Mouse (Mus musculus) midbrain, embryonic 16.5 days (tissue): ENCODE data around the gene Tmem101. TPM values are rescaled to one million over a fixed set of nuclear protein-coding genes. Genes with fewer than 3 reads are reported as not detected.
A peak's percentile ranks its signal among the peaks of the same experiment; 100 is the strongest.
"Not testable (repeated sequence)": the region's sequence is repeated elsewhere in the genome, so short reads cannot be mapped to it uniquely, and the experiment has no call there.

Source experiments
- ATAC-seq: fragments of 200-750 bp; cut with Nextera tagmentation; 2 replicates; pipeline ENCODE4 v1.8.0; 2017; ENCODE audit warnings: moderate TSS enrichment
- H3K27ac ChIP-seq: fragments of 300-500 bp; sonication (generic); 2 replicates; pipeline ENCODE4 v1.5.1; 2014; ENCODE audit warnings: mild to moderate bottlenecking, low read length, mixed read lengths
- H3K27me3 ChIP-seq: fragments of 300-500 bp; sonication (generic); 2 replicates; pipeline ENCODE4 v1.6.1; 2014; ENCODE audit warnings: low read depth, low read length, mixed read lengths; ENCODE audit not compliant: control insufficient read depth, insufficient read depth
- H3K36me3 ChIP-seq: fragments of 300-500 bp; sonication (generic); 2 replicates; pipeline ENCODE4 v1.6.1; 2014; ENCODE audit warnings: mild to moderate bottlenecking, low read length, moderate library complexity, mixed read lengths; ENCODE audit not compliant: control insufficient read depth, insufficient read depth
- H3K4me1 ChIP-seq: fragments of 300-500 bp; sonication (generic); 2 replicates; pipeline ENCODE4 v1.6.1; 2014; ENCODE audit warnings: mild to moderate bottlenecking, low read length, mixed read lengths; ENCODE audit not compliant: control insufficient read depth, insufficient read depth
- H3K4me2 ChIP-seq: fragments of 300-500 bp; sonication (generic); 2 replicates; pipeline ENCODE4 v1.6.1; 2014; ENCODE audit warnings: mild to moderate bottlenecking, low read length, mixed read lengths
- H3K4me3 ChIP-seq: fragments of 300-500 bp; sonication (generic); 2 replicates; pipeline ENCODE4 v1.5.1; 2014; ENCODE audit warnings: low read depth, mild to moderate bottlenecking, low read length, moderate library complexity, mixed read lengths
- H3K9ac ChIP-seq: fragments of 300-500 bp; sonication (generic); 2 replicates; pipeline ENCODE4 v1.6.1; 2014; ENCODE audit warnings: low read depth, low read length, mixed read lengths
- H3K9me3 ChIP-seq: fragments of 300-500 bp; sonication (generic); replicated peaks from 2 replicates; pipeline ENCODE4 v1.6.1; 2014; ENCODE audit warnings: mild to moderate bottlenecking, low read length, mixed read lengths; ENCODE audit not compliant: control insufficient read depth, poor library complexity, severe bottlenecking
- WGBS: fragments of 180-500 bp; shearing (Covaris S2); extraction: QIAGEN DNeasy Blood & Tissue Kit; methylation state at CpG from one replicate; pipeline ENCODE4 v1.1.7; 2014; 5-methylcytosine and 5-hydroxymethylcytosine counted together
- polyA plus RNA-seq: library from polyadenylated mRNA; unstranded; fragments of >200 nt; fragmentation: Nextera tagmentation; extraction: Ambion mirVana; gene quantifications from 2 replicates; pipeline ENCODE4 v1.2.1, GENCODE M21; 2015

Gene Tmem101
- polyA plus RNA-seq, 1 experiment from 2014 or later: 46.5 TPM

DNA sequence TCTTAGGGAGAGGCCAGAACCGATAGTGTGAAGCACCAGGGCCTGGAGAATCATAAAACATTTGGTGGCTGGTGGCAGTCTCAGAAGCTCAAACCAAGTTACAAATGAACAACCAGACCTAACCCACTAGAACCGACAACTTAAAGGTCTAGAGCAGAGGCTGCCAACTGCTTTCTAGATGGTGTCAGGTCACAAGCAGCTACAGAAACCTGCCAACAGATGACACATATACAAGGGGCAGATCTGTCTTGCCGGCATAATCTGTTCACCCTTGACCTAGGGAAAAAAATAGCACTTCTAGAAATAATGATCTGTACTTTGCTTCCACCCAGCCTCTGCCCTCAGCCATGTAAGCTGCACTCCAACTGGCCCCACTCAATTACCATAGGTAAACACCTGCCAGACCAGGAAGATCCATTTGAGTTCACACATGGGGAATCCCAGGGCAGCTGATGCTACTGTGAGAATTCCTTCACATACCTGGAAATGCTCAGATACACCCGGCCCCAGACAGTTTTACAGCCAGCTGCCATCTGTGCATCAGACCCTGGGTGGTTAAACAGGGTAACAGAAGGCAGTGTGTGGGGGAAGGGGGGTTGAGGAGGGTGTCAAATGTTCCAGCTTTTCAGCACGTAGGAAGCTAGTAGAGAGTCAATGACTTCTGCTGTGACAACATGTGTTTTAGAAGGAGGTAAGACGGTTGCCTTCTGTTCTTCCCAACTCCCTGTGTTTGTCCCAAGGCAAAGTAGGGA is 9.9 kb upstream of the Tmem101 start:
- Histone ChIP-seq H3K9ac (no peak overlapping the region), H3K36me3 (peaks cover 30% of the 10 kb centered on the region), H3K4me1 (no peaks in the 10 kb centered on the region), H3K9me3 (no peaks in the 10 kb centered on the region), H3K27me3 (no peaks in the 10 kb centered on the region), H3K4me2 (no peak overlapping the region), H3K4me3 (no peak overlapping the region), H3K27ac (no peak overlapping the region)
- WGBS: 83% methylated on average over 6 of the region's 6 CpGs
- ATAC-seq: no peak

DNA sequence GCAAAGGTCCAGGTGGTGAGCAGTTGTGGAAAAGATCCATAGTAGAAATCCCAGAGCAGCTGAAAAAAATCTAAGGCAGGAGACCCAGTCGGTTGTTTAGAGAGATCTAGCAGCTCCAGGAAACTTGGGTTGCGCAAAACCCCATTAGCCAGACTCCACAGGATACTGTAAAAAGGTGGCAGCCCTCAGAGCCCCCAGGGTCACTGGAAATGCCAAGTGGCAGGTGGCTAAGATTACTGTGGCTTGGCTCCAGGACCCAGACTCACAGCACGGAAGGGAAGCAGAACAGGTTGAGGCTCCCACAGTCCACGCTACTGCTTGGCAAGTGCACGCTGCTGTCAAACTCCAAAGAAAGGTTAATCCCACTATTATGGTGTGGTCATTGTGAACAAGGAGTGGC is 3.6 kb upstream of the Tmem101 start:
- ATAC-seq: no peak
- Histone ChIP-seq H3K4me1 (peaks cover 9% of the 10 kb centered on the region), H3K27ac (no peak overlapping the region), H3K9ac (no peak overlapping the region), H3K27me3 (no peaks in the 10 kb centered on the region), H3K36me3 (peaks cover 17% of the 10 kb centered on the region), H3K4me2 (no peak overlapping the region), H3K9me3 (no peaks in the 10 kb centered on the region), H3K4me3 (no peak overlapping the region)
- WGBS: 70% methylated on average over 5 of the region's 5 CpGs

DNA sequence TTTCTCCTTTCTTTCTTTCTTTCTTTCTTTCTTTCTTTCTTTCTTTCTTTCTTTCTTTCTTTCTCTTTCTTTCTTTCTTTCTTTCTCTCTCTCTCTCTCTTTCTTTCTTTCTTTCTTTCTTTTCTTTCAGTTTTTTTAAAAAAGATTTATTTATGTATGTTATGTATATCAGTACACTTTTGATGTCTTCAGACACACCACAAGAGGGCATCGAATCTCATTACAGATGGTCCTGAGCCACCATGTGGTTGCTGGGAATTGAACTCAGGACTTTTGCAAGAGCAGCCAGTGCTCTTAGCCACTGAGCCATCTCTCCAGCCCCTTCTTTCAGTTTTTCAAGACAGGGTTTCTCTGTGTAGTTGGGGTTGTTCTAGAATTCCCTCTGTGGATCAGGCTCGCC is 1.8 kb upstream of the Tmem101 start:
- H3K27ac ChIP-seq, H3K9ac ChIP-seq, H3K9me3 ChIP-seq, H3K4me2 ChIP-seq, H3K27me3 ChIP-seq, H3K4me3 ChIP-seq, H3K36me3 ChIP-seq, ATAC-seq: not testable (repeated sequence)
- peaks cover 13% of the 10 kb centered on the region for H3K4me1 ChIP-seq
- 95% methylated on average over 2 of the region's 2 CpGs for WGBS

DNA sequence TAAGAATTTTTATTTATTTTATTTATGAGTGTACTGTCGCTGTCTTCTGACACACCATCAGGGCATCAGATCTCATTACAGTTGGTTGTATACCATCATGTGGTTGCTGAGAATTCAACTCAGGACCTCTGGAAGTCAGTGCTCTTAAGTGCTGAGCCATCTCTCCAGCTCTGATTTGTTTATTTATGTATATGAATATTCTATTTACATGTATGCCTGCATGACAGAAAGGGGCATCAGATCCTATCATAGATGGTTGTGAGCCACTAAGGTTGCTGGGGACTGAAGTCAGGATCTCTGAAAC is 534 bp upstream of the Tmem101 start:
- no peaks in the 10 kb centered on the region for H3K27me3 ChIP-seq
- 19% methylated on average over 1 of the region's 1 CpGs for WGBS
- peaks cover 9% of the 10 kb centered on the region; the same call in 1 of the 2 replicates for H3K36me3 ChIP-seq
- no peak overlapping the region for H3K9ac ChIP-seq
- peaks cover 13% of the 10 kb centered on the region for H3K4me1 ChIP-seq
- no peak overlapping the region for H3K4me3 ChIP-seq
- ATAC-seq: peak; percentile 52; the same call in 1 of the 2 replicates
- no peaks in the 10 kb centered on the region for H3K9me3 ChIP-seq
- no peak overlapping the region for H3K27ac ChIP-seq
- no peak overlapping the region for H3K4me2 ChIP-seq

DNA sequence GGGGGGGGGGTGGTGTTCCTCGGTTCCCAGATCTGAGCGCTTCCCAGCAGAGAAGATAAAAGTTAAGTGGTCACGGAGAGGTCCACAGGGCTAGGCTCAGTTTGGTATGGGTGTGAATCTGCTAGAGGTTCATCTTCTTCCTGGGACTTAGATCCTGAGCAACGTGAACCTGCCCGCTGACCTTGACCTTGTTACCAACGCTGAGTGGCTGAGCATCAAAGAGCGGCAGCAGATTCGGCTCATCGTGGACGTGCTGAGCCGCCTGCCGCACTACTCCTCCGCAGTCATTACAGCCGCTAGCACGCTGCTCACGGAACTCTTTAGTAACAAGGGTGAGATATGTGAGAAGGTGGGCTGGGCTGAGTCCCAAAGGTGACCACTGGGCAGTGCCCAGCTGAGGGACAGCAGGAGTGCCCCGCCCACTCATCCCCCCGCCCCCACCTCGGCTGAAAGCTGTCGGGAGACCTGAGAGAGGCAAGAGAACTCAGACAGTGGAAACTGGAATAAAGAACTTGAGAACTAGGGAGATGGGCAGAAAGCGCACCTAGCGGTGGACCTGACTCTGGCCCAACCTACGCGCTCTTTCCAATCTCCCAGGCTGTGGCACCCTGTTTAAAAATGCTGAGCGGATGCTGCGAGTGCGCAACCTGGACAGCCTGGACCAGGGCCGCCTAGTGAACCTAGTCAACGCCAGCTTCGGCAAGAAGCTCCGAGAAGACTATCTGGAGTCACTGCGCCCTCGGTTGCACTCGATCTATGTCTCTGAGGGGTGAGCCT is 8.8 kb downstream of the Tmem101 start:
- no peaks in the 10 kb centered on the region for H3K9me3 ChIP-seq
- H3K4me1 ChIP-seq: peaks cover 3% of the 10 kb centered on the region
- H3K36me3 ChIP-seq: 0 out of 2 replicates have a peak, but pooled peaks cover under 1% of the 10 kb centered on the region
- H3K9ac ChIP-seq: no peak overlapping the region
- peaks cover 61% of the 10 kb centered on the region for H3K27me3 ChIP-seq
- no peak overlapping the region for H3K4me2 ChIP-seq
- ATAC-seq: no peak
- 15% methylated on average over 34 of the region's 34 CpGs for WGBS
- H3K27ac ChIP-seq: no peak overlapping the region
- no peak overlapping the region for H3K4me3 ChIP-seq

DNA sequence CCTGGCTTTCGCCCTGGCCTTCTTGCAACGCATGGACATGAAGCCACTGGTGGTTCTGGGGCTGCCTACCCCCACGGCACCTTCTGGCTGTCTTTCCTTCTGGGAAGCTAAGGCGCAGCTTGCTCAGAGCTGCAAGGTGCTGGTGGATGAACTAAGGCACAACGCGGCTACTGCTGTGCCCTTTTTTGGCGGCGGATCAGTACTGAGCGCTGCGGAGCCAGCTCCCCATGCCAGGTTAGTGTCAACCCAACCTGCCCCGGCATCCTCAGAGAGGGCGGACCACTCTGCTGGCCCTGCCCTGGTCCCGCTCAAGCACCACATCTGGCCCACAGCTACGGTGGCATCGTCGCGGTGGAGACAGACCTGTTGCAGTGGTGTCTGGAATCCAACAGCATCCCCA is 9.7 kb downstream of the Tmem101 start:
- WGBS: 13% methylated on average over 17 of the region's 17 CpGs
- peaks cover 61% of the 10 kb centered on the region for H3K27me3 ChIP-seq
- no peaks in the 10 kb centered on the region for H3K36me3 ChIP-seq
- no peak overlapping the region for H3K9ac ChIP-seq
- no peaks in the 10 kb centered on the region for H3K9me3 ChIP-seq
- H3K4me1 ChIP-seq: peaks cover 3% of the 10 kb centered on the region
- no peak for ATAC-seq
- H3K4me3 ChIP-seq: no peak overlapping the region
- H3K4me2 ChIP-seq: no peak overlapping the region
- no peak overlapping the region for H3K27ac ChIP-seq

DNA sequence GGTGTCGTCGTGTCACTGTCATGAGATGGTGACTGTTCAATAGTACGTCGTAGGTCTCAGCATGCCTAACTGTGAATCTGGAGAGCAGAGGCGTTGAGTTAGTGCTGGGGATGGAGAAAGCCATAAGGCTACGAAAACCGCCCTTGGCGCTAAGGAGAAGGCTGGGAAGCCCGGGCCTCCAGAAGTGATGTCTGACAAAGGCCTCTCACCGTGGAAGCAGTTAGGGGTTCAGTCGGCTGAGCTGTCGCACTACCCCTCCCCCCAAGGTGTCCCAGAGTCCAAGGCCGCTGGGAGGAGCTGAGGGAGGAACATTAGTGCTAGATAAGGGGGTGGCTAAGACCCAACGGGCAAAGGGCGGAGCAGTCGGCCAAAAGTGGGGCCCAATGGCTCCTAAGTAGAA is 10.2 kb downstream of the Tmem101 start:
- WGBS: 4% methylated on average over 16 of the region's 16 CpGs
- Histone ChIP-seq H3K9ac (no peak overlapping the region), H3K9me3 (no peaks in the 10 kb centered on the region), H3K27ac (no peak overlapping the region), H3K27me3 (peaks cover 61% of the 10 kb centered on the region), H3K4me3 (no peak overlapping the region), H3K4me2 (no peak overlapping the region), H3K36me3 (no peaks in the 10 kb centered on the region), H3K4me1 (peaks cover 3% of the 10 kb centered on the region)
- ATAC-seq: no peak

DNA sequence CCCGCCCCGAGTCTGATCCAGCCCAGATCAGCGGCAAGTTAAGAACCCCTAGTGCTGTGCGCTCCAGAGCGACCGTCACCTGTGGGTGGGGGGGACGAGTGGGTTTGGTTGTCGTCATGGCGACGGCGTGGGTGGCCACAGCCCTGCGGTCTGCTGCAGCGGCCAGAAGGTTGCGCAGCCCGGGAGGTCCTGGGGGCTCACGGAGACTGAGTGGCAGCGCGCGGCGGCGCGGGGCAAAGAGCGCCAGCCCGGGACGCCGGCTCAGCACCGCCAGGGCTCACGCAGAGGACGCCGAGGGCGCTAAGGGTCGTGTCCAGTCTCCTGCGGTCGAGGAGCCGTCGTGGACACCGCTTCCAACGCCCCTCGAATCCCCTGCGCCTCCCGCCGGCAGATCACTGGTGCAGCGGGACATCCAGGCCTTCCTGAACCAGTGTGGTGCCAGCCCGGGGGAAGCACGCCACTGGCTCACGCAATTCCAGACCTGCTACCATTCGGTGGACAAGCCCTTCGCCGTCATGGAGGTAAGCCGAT is 10.7 kb downstream of the Tmem101 start, which contains the start of gene Nags:
TSS of gene Nags (plus strand) at position 43 of the 531 bp plus-strand sequence.
- H3K4me1 ChIP-seq: peaks cover 3% of the 10 kb centered on the region
- no peaks in the 10 kb centered on the region for H3K36me3 ChIP-seq
- H3K9ac ChIP-seq: no peak within 1 kb of the TSS
- no peak within 1 kb of the TSS for H3K27ac ChIP-seq
- H3K9me3 ChIP-seq: no peaks in the 10 kb centered on the region
- ATAC-seq: no peak
- peaks cover 61% of the 10 kb centered on the region for H3K27me3 ChIP-seq
- 0 out of 2 replicates have a peak within 1 kb of the TSS, but pooled peaks have one; percentile 3 for H3K4me3 ChIP-seq
- H3K4me2 ChIP-seq: peak within 1 kb of the TSS; percentile 15; the same call in 1 of the 2 replicates
- under 1% methylated on average over 40 of the region's 50 CpGs for WGBS

DNA sequence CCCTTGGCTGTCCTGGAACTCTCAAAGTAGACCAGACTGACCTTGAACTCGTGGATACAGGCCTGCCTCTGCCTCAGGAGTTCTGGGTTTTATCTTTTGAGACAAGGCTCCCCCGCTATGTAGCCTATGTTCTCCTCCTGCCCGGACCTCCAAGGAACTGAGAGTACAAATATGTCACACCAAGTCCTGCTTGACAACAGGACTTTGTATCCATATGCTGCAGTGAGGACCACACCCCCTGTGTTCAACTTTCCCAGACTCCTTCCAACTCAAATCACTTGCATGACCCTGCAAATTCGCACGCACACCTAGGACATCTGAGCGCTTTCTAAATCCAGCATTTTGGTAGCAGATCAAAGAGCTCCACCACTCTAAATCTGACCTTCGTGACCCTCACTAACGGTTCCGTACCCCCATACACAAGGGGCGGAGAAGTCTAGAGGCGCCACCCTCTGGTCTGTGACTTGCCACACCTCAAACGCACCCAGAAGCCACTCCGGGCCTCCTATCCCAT is 11.2 kb downstream of the Tmem101 start:
- Histone ChIP-seq H3K4me2 (peak overlapping the region; percentile 15; the same call in 1 of the 2 replicates), H3K9me3 (no peaks in the 10 kb centered on the region), H3K4me3 (no peak overlapping the region), H3K36me3 (no peaks in the 10 kb centered on the region), H3K9ac (no peak overlapping the region), H3K27ac (no peak overlapping the region), H3K4me1 (peaks cover 3% of the 10 kb centered on the region), H3K27me3 (peaks cover 61% of the 10 kb centered on the region)
- WGBS: 24% methylated on average over 13 of the region's 13 CpGs
- ATAC-seq: no peak
